Mouse (Mus musculus) lung, embryonic 16.5 days (tissue): Measurements from ENCODE around the gene Adam11. TPM values are rescaled to one million over a fixed set of nuclear protein-coding genes. Genes with fewer than 3 reads are reported as not detected.

Experiments used
- ATAC-seq: fragments of 200-750 bp; cut with Nextera tagmentation; 2 replicates; pipeline ENCODE4 v1.8.0; 2017; ENCODE audit warnings: low read depth, mild to moderate bottlenecking, moderate library complexity
- H3K27ac ChIP-seq: fragments of 300-500 bp; sonication (generic); 2 replicates; pipeline ENCODE4 v1.5.1; 2014; ENCODE audit warnings: mild to moderate bottlenecking, control low read depth, low read length
- H3K27me3 ChIP-seq: fragments of 300-500 bp; sonication (generic); 2 replicates; pipeline ENCODE4 v1.6.1; 2014; ENCODE audit warnings: low read depth, low read length, mixed read lengths; ENCODE audit not compliant: control insufficient read depth, insufficient read depth
- H3K36me3 ChIP-seq: fragments of 300-500 bp; sonication (generic); 2 replicates; pipeline ENCODE4 v1.6.1; 2014; ENCODE audit warnings: low read length; ENCODE audit not compliant: control insufficient read depth, insufficient read depth
- H3K4me1 ChIP-seq: fragments of 300-500 bp; sonication (generic); replicated peaks from 2 replicates; pipeline ENCODE4 v1.6.1; 2014; ENCODE audit warnings: low read length, mixed read lengths; ENCODE audit not compliant: control insufficient read depth, insufficient read depth
- H3K4me2 ChIP-seq: fragments of 300-500 bp; sonication (generic); 2 replicates; pipeline ENCODE4 v1.6.1; 2014; ENCODE audit warnings: low read depth, low read length, control low read depth
- H3K4me3 ChIP-seq: fragments of 300-500 bp; sonication (generic); 2 replicates; pipeline ENCODE4 v1.5.1; 2014; ENCODE audit warnings: mild to moderate bottlenecking, low read length, control low read depth
- H3K9ac ChIP-seq: fragments of 300-500 bp; sonication (generic); 2 replicates; pipeline ENCODE4 v1.6.1; 2014; ENCODE audit warnings: low read length, control low read depth
- H3K9me3 ChIP-seq: fragments of 300-500 bp; sonication (generic); 2 replicates; pipeline ENCODE4 v1.6.1; 2016; ENCODE audit warnings: low read length; ENCODE audit not compliant: control insufficient read depth
- WGBS: fragments of 180-500 bp; shearing (Covaris S2); extraction: QIAGEN DNeasy Blood & Tissue Kit; methylation state at CpG from one replicate; pipeline ENCODE4 v1.1.7; 2014; 5-methylcytosine and 5-hydroxymethylcytosine counted together
- polyA plus RNA-seq: library from polyadenylated mRNA; unstranded; fragments of >200 nt; fragmentation: Nextera tagmentation; extraction: Ambion mirVana; gene quantifications from 2 replicates; pipeline ENCODE4 v1.2.1, GENCODE M21; 2015

Gene Adam11
- polyA plus RNA-seq, 1 experiment from 2014 or later: 5.1 TPM

DNA sequence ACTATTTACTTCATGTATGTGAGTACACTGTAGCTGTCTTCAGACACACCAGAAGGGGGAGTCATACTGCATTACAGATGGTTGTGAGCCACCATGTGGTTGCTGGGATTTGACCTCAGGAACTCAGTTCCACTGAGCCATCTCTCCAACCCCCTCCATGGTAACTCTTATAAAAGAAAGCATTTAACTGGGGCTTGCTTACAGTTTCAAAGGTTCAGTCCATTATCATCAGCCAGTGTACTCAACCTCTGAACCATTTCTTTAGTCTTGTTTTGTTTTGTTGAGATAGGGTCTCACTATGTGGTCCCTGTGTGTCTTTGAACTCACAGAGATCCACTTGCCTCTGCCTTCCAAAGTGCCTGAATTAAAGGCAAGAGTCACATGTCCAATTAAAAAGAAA, 53.6 kb downstream of the Adam11 start:
- Histone ChIP-seq H3K36me3 (peaks cover 4% of the 10 kb centered on the region; the same call in 1 of the 2 replicates), H3K9ac (no peak overlapping the region), H3K4me2 (no peak overlapping the region), H3K27me3 (no peaks in the 10 kb centered on the region), H3K4me1 (peaks cover 31% of the 10 kb centered on the region), H3K27ac (no peak overlapping the region), H3K4me3 (no peak overlapping the region), H3K9me3 (no peaks in the 10 kb centered on the region)
- ATAC-seq: no peak

GRCm38 (mm10) chr11:102818121-102819020, 57.1 kb downstream of the Adam11 start:
- Histone ChIP-seq H3K4me2 (peak overlapping the region; percentile 95), H3K36me3 (no peaks in the 10 kb centered on the region), H3K4me1 (peaks cover 26% of the 10 kb centered on the region), H3K4me3 (peak overlapping the region; percentile 87), H3K27me3 (no peaks in the 10 kb centered on the region; the same call in 1 of the 2 replicates), H3K9ac (peak overlapping the region; percentile 98), H3K9me3 (no peaks in the 10 kb centered on the region), H3K27ac (peak overlapping the region; percentile 98)
- under 1% methylated on average over 56 of the region's 92 CpGs for WGBS
- ATAC-seq: peak; percentile 64

GRCm38 (mm10) chr11:102819021-102819782, 58.0 kb downstream of the Adam11 start, which contains the start of gene Gjc1:
TSS of gene Gjc1 (minus strand) at chr11:102819700.
- no peaks in the 10 kb centered on the region; the same call in 1 of the 2 replicates for H3K27me3 ChIP-seq
- WGBS: 0% methylated on average over 51 of the region's 97 CpGs
- peak within 1 kb of the TSS; percentile 87 for H3K4me3 ChIP-seq
- peak; percentile 92 for ATAC-seq
- H3K4me2 ChIP-seq: peak within 1 kb of the TSS; percentile 95
- peak within 1 kb of the TSS; percentile 98 for H3K27ac ChIP-seq
- peaks cover 26% of the 10 kb centered on the region for H3K4me1 ChIP-seq
- H3K9ac ChIP-seq: peak within 1 kb of the TSS; percentile 98
- no peaks in the 10 kb centered on the region for H3K9me3 ChIP-seq
- H3K36me3 ChIP-seq: no peaks in the 10 kb centered on the region

DNA sequence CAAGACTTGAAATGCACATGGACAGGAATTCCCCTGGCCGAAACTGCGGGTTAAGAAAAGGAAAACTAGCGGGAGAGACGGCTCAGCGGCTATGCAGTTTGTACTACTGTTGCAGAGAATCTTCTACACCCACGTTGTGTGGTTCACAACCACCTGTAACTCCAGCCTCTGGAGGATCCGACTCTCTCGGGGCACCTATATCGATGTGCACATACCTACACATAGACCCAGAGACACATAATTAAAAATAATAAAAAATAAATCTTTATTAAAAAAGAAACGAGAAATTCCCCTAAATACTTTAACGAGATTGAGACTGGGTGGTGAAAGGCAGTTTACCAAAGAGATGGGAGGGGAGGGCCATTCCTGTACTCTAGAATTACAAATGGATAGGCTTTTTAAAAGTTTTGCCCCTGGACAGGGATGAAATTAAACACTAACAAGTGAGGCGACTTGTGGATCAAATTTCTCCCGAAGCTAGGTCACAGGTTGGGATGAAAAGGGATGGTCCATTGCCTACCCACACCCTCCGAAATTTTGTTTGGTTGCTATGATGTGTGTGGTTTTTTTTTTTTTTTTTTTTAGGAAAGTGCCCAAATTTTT, 58.6 kb downstream of the Adam11 start:
- H3K27me3 ChIP-seq: no peaks in the 10 kb centered on the region; the same call in 1 of the 2 replicates
- peak overlapping the region; percentile 87 for H3K4me3 ChIP-seq
- peak overlapping the region; percentile 98 for H3K27ac ChIP-seq
- 8% methylated on average over 14 of the region's 14 CpGs for WGBS
- ATAC-seq: no peak
- peaks cover 22% of the 10 kb centered on the region for H3K4me1 ChIP-seq
- no peaks in the 10 kb centered on the region for H3K36me3 ChIP-seq
- H3K9me3 ChIP-seq: no peaks in the 10 kb centered on the region
- H3K4me2 ChIP-seq: peak overlapping the region; percentile 95
- peak overlapping the region; percentile 98 for H3K9ac ChIP-seq

GRCm38 (mm10) chr11:102820432-102820831, 59.2 kb downstream of the Adam11 start:
- no peaks in the 10 kb centered on the region for H3K36me3 ChIP-seq
- H3K27me3 ChIP-seq: no peaks in the 10 kb centered on the region; the same call in 1 of the 2 replicates
- no peak overlapping the region for H3K9ac ChIP-seq
- WGBS: 19% methylated on average over 3 of the region's 3 CpGs
- H3K27ac ChIP-seq: no peak overlapping the region
- H3K4me1 ChIP-seq: peaks cover 21% of the 10 kb centered on the region
- no peak overlapping the region for H3K4me3 ChIP-seq
- no peak for ATAC-seq
- no peak overlapping the region for H3K4me2 ChIP-seq
- H3K9me3 ChIP-seq: no peaks in the 10 kb centered on the region

GRCm38 (mm10) chr11:102821231-102821630, 60.0 kb downstream of the Adam11 start:
- Histone ChIP-seq H3K4me3 (no peak overlapping the region), H3K9me3 (no peaks in the 10 kb centered on the region), H3K36me3 (no peaks in the 10 kb centered on the region), H3K4me1 (peaks cover 18% of the 10 kb centered on the region), H3K27me3 (no peaks in the 10 kb centered on the region; the same call in 1 of the 2 replicates), H3K9ac (no peak overlapping the region), H3K27ac (no peak overlapping the region), H3K4me2 (no peak overlapping the region)
- 37% methylated on average over 6 of the region's 6 CpGs for WGBS
- ATAC-seq: no peak

GRCm38 (mm10) chr11:102826476-102826875, 65.2 kb downstream of the Adam11 start:
- Histone ChIP-seq H3K4me3 (no peak overlapping the region), H3K27ac (no peak overlapping the region), H3K4me2 (no peak overlapping the region), H3K4me1 (no peaks in the 10 kb centered on the region), H3K27me3 (no peaks in the 10 kb centered on the region), H3K36me3 (no peaks in the 10 kb centered on the region), H3K9ac (no peak overlapping the region), H3K9me3 (no peaks in the 10 kb centered on the region)
- no peak for ATAC-seq
- 73% methylated on average over 2 of the region's 2 CpGs for WGBS

DNA sequence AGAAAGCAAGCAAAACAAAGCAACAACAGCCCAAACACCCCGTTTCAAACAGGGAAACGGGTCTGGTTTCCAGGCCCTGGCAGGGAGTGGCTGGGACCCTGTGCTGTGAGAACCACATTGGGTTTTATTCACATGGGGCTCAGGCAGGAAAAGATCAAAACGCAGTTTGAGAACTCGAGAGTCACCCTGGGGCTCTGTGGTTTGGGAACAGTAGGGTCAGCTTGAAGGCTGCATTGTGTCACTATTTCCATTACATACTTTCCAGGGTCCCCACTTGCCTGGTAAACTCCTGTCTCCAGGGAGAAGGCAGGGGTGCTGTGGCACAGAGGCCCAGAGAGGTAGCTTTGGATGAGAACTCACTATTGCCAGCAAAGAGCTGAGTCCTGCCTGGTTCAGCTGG, 65.9 kb downstream of the Adam11 start:
- Histone ChIP-seq H3K4me3 (no peak overlapping the region), H3K27me3 (no peaks in the 10 kb centered on the region), H3K4me2 (no peak overlapping the region), H3K27ac (no peak overlapping the region), H3K36me3 (no peaks in the 10 kb centered on the region), H3K9me3 (no peaks in the 10 kb centered on the region), H3K9ac (no peak overlapping the region), H3K4me1 (peaks cover under 1% of the 10 kb centered on the region; the same call in 1 of the 2 replicates)
- no peak for ATAC-seq
- 53% methylated on average over 4 of the region's 4 CpGs for WGBS
